Mouse (Mus musculus): ENCODE results near the gene Tkfc.
A peak's percentile ranks its signal among the peaks of the same experiment; 100 is the strongest.

Gene Tkfc

DNA sequence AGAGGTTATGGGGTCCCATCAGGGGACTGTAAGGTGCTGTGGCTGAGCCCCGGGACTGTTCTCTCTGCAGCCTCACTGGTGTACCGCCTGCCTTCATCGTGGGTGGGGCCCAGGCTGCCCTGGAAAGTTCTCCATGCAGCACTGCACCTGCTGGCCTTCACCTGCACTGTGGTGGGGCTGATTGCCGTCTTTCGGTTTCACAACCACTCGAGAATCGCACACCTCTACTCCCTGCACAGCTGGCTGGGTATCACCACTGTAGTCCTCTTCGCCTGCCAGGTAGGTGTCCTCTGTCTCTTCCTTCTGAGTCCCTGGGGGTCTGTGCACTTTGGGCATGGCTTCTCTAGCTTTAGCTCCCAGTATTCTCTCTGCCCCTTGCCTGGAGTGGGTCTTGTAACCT lies 20.3 kb downstream of the Tkfc start:
- DNase-seq = no peak

DNA sequence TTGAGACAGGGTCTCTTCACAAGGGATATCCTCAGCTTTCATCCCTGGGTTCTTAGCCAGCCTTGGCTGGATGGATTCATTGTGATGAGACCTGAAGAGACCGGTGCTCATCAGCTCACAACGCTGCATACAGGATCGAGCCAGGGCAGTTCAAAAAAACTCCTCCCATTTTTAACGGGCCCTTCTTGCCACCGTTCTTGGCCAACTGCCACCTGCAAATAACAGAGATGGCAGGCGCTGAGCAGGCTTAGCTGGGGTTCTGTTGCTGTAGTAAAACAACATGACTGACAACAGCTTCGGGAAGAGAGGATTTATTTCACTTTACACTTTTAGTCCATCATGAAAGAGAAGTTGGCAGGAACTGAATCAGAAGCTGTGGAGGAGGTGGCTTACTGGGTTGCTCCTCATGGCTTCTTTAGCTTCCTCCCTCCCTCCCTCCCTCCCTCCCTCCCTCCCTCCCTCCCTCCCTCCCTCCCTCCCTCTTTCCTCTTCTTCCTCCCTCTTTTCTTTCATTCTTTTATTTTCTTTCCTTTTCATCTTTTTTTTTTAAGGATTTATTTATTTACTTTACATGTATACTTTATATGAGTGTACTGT lies 21.8 kb downstream of the Tkfc start:
- no peak for DNase-seq

DNA sequence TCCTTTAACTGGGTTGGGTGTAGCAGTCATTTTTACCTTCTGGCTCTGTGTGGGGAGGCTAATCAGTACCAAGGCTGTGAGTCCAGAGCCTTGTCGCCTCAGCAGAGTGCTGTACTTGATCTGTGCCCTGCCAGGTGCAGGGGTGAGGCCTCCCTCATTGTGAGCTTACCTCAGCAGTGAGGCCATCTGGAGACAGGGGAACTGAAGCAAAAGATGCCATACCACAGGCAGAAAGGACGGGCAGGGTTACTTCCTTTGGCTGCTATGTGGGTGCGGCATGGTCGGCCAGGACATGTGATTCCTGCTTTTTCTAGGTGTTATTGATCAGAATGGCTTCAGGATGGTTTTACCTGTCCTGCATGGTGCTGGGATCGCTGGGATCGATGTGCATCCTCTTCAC lies 23.5 kb downstream of the Tkfc start:
- no peak for DNase-seq

DNA sequence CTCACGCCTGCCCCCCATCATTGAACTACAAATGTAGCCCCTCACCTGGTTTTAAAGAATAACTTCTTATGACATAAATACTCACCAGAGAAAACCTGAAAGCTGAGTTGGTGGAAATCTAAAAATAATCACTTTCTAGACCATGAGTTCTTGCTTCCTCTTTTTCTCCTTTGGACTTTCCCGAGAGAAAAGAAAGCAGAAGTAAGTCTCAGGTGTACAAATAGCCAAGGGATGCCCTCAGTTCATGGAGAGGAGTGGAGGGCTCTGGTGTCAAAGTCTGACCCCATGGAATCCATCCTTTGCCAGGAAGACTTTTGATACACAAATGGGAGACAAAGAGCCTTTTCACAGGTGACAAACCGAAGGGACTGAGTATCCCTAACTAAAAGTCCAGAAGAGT lies 24.7 kb downstream of the Tkfc start:
- no peak for DNase-seq

DNA sequence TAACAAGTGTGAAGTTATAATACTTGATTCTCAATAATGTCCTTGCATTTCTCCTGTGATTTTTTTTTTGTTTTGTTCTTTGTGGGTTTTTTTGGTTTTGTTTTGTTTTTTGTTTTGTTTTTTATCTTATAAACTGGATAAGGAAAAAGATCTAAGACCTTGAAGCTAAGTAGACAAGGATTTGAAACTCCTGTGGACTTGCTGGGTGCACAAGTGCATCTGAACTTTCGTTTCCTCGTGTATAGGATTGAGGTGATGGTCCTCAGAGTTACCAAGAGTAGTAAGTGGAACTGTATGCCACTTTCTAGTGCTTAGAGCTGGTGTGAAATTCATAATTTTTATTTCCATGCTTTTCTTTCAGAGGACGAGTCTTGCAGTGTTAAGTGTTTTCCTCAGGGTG lies 25.4 kb downstream of the Tkfc start:
- DNase-seq = no peak

DNA sequence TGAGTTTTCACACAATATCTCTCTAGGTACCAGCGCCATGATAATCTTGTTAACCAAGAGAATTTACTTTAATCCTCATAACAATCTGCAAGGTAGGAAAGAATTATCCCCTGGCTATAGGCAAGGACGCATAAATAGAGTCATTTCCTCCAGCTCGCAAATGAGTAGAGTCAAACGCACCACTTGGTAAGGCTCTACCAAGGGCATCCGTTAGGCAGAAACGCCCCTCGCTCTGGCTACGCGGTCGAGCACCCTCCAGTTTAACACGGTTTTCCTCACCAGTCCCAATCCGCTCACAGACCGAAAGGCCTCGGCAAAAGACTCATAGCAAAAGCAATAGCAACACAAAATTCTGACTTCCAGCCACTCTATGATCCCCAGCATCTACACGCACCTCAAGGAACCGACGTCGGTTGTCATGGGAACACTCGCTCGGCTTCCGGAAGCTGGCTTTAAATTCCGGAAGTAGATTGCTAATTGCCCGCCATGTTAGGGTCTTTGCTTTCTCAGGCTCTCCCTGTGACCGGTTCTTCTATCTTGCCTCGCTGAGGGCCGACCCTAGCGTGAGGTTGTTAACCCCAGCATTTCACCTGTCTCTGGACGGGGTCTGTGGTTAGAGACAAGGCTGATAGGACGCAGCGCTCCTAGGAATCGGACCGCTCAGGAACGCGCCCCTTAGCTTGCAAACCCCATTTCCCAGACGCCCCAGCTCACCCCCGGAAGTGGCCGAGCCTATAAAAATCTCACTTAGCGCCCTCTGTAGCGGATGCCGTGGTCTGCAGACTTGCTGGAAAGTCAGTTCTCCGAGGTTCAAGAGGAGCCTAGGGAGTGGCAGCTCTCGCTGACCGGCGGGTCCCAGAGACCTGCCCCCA lies 28.5 kb downstream of the Tkfc start, which contains the start of the genes Cyb561a3 and Tmem138:
TSS of gene Cyb561a3 (plus strand) at position 483 of the 872 bp plus-strand sequence.
TSS of gene Tmem138 (minus strand) at position 673 of the 872 bp plus-strand sequence.
- DNase-seq = peak; percentile 97

DNA sequence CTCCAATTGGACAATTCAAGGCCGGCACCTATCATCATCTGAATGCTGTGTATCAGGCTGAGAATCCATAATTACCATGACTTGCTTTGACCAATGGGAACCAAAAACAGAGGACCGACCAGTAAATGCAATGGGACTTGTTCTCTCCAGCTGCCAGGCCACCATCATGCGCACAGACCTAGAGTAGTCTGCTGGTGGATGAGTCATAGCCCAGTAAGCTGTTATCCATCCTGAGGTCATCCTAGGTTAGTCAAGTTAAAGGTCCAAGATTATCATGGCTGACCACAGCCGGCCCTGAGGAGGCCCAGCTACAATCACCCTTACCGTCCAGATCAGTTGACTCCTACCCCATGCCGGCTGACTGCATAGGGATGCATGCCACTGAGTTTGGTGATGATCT lies 35.8 kb downstream of the Tkfc start:
- no peak for DNase-seq

DNA sequence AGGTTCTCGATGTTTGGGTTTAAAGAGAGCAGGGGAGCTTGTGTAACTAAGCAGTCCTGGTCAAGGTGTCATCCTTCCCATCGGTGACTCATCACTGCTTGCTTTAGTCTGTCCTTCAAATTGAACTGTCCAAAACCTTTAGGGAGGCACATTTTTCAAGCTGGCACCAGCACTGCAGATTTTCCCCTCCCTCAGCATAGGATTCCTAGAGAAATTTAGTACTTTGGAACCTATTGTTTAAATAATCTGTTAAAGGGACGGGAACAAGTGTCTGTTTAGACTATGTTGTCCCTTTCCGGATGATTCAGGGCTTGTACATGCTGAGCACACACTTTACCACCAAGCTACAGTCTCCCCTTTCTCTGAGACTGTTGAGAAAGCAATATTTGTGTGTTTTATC lies 40.2 kb downstream of the Tkfc start:
- no peak for DNase-seq

DNA sequence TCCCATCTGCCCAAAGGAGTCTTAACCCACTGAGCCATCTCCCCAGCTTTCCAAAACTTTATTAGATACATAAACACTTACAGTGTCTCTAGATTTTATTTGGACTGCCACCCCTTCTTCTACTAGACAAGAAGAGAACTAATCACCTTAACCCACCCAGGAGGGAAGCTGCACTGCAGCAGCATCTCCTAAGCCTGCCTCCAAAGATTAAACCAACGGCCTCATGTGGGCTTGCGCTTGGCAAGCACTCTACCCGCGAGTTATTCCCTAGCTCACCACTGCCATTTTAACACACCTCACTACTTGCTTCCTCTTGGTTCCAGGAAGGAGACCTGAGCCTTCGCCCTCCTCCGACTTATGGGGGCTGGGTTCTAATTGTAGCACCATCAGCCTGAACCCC lies 41.2 kb downstream of the Tkfc start:
- DNase-seq = no peak

DNA sequence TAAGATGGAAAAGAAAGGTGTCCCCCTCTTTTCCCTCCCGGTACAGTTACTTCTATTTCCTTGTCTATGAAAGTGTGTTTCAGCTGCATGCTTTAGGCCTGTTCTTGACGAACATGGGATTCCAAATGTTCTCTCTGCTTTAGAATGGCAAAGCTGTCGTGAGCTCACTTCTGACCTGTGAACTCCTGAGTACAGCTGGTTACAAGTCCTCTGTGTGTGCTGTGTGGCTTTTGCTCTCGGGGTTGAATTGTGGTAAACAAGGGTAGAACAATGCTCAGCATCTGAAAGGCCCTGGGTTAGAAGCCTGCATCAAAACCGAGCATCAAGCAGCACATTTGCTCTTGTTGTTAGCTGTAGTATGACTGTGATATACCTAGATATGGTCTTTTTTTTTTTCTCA lies 43.1 kb downstream of the Tkfc start:
- DNase-seq = no peak

DNA sequence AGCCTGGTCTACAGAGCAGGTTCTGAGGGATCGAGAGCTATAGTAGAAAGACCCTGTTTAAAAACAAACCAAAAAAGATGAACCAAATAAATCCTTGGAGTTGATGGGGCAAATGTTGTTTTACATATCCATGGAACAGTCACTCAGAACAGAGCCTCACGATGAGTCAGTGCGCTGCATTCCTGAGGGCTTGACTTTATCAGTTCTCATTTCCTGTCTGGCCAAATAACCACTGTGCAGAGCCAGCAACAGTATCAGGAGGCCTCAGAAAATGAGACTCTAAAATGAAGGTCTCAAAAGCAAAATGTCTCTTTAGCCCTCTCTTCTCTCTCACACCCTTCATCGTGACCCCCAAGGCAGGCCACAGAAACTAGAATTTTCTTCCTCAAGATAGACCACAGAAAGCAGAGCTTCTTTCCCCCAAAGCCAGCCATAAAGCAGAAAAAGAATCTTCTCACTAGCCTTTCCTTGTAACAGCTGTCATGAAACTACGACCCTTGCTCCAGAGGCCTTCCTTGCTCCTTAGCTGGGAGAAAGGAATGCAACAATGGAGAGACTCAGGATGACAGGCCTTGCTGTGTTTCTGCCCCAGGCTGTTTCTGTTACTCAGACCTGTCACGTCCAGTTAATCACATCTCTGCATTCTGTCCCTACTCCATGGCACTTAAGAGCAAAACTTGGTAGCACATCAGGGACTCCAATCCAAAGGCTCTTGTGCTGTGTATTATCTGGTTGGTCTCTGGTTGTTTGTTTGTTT lies 43.7 kb downstream of the Tkfc start:
- peak; percentile 85 for DNase-seq

DNA sequence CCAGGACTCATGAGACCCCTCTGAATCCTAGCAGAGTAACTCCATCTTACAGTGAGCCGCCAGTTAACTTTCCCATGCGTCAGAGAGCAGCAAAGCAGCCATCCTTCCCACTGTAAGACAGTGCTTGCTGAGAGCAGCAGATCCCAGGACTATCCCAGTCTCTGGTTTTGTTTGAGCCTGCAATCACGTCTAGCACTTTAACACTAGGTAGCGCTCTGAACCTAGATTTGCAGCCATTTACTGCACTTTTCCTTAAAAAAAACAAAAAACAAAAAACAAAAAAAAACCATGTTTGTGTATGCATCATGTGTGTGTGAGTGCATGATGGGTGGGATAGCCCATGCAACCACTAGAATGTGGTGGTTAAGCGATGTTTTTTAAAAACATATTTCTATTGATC lies 45.3 kb downstream of the Tkfc start:
- peak; percentile 39 for DNase-seq

DNA sequence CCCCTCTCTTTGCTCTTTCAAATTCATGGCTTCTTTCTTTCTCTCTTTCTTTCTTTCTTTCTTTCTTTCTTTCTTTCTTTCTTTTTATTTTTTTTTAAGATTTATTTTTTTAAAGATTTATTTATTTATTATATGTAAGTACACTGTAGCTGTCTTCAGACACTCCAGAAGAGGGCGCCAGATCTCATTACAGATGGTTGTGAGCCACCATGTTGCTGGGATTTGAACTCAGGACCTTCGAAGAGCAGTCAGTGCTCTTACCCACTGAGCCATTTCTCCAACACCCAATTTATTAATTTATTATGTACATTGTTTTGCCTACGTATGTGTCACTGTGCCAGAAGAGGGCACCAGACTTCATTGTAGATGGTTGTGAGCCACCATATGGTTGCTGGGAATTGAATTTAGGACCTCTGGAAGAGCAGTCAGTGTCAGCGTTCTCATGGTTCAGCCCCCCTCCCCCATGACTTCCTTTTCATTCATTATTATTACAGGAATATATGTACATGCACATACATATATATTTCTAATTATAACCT lies 47.5 kb downstream of the Tkfc start:
- DNase-seq = peak; percentile 18

DNA sequence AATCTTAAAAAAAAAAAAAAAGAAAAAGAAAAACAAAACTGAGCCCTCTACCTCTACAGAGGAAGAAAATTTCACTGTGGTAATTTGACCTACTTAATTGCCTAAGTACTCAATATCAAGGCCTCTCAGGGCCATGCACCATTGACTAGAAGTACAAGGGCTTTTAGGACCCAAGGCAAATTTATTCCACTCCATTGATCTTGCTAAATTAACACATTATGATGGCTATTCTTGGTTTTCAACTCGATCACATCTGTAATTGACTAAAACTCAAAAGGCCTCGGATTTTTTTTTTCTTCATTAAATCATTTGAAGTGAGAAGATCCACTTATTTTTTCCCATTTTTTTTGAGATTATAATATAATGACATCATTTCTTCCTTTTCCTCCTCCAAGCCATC lies 48.0 kb downstream of the Tkfc start:
- DNase-seq = peak; percentile 48

DNA sequence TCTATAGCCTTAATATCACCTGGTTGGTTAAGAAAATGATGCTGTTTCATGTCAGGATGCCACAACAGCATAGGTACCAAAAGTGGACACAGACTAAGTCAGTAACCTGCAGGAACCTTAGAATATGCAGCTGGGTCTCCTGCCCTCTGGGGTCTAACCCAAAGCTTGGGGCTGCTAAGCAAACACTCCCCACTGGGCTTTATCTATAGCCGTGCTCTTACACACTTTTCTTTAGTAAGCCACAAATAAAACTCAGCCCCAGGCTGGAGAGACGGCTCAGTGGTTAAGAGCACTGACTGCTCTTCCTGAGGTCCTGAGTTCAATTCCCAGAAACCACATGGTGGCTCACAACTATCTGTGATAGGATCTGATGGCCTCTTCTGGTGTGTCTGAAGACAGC lies 48.5 kb downstream of the Tkfc start:
- no peak for DNase-seq

DNA sequence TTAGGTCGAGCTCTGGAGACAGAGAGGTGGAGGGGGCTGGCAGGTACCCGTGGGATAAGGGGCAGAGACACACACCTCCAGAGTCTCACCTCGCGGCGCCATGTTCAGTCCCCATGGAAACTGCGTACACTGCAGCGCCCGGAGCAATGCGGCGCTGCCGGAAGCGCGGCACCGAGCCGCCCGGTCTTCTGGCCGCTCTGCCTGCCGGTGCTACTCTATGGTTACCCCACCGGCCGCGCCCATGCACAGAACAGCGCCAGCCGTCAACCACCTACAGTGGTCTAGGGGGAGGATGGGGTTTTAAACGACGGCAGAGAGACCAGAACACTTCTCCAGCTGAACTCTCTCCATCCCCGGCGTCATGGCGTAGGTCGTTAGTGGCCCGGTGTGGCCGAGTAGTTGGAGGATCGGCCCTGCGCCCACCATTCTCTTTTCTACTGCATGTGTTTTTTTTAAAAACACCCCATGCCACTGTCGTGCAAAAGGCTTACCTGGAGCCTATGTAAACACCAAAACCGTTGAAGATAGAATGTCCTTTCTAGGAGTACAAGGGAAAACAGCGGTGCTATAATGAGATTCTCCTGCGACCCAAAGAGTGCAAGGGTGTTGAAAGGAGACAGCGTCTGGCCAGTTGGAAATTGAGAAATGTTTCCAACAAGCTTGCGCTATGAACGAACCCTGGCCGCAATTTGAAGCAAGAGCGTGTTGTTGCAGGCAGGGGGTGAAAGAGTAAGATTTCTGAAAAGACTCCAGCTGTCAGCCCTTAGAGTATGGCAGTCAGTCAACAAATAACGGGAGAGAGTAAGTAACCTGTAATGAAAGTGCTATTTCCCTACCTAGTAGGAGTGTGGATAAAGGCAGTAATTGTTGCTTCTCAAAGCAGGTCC lies 49.6 kb downstream of the Tkfc start, which contains the start of gene Tmem216:
TSS of gene Tmem216 (minus strand) at position 615 of the 887 bp plus-strand sequence.
- DNase-seq = peak; percentile 91

DNA sequence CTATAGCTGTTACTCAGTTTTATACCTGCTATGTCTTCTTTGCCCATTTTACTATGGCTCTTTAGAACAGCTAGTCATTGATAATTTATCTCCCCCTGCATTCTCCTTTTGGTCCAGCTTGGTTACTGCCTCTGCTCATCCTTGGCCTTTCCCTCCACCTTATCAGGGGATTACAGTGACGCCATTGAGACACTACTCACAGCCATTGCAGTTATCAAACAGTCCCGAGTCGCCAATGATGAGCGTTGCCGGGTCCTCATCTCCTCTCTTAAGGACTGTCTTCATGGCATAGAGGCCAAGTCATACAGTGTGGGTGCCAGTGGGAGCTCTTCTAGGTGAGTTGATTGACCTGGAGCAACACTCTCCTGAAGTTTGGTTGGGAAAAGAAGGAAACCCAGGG lies 66.0 kb downstream of the Tkfc start:
- DNase-seq = no peak
